Mouse (Mus musculus) embryonic fibroblast, embryonic 13.5 days (primary cell): ENCODE results near the gene Josd2.

Experiments
- CTCF ChIP-seq: IDR thresholded peaks from 2 replicates; pipeline ENCODE4 v1.5.1; 2011; ENCODE audit warnings: mild to moderate bottlenecking, control low read depth, low read length, moderate library complexity, borderline replicate concordance; ENCODE audit not compliant: insufficient read depth
- POLR2A ChIP-seq: IDR thresholded peaks from 2 replicates; pipeline ENCODE4 v1.6.1; 2011; ENCODE audit warnings: low read depth, mild to moderate bottlenecking, control low read depth, low read length, moderate library complexity

GRCm38 (mm10) chr7:44497361-44498055, 29.7 kb downstream of the Josd2 start:
- TF ChIP-seq CTCF: no peak
- TF ChIP-seq POLR2A: no peak
